Mouse (Mus musculus): ENCODE results near the gene Gm5142.

Gm5142 gene

GRCm38 (mm10) chr14:59178649-59179048, at the start of gene Gm5142:
Gene Gm5142, minus strand, starts transcription at chr14:59178749.
- DNase-seq: no peak

- DNase-seq: no peak
Observed at GRCm38 (mm10) chr14:59226240-59226639, 47.7 kb upstream of the Gm5142 start.

- no peak for DNase-seq
Observed at GRCm38 (mm10) chr14:59219241-59219640, 40.7 kb upstream of the Gm5142 start.

GRCm38 (mm10) chr14:59209816-59210215, 31.3 kb upstream of the Gm5142 start:
- DNase-seq: peak; percentile 43

- no peak for DNase-seq
Observed at GRCm38 (mm10) chr14:59209003-59209402, 30.5 kb upstream of the Gm5142 start.

- DNase-seq: no peak
Observed at GRCm38 (mm10) chr14:59205976-59206583, 27.5 kb upstream of the Gm5142 start.

GRCm38 (mm10) chr14:59205461-59205860, 26.9 kb upstream of the Gm5142 start:
- DNase-seq: no peak

GRCm38 (mm10) chr14:59201604-59202215, 23.2 kb upstream of the Gm5142 start:
- DNase-seq: no peak

GRCm38 (mm10) chr14:59200711-59201603, 22.4 kb upstream of the Gm5142 start, which contains the start of gene Rcbtb1:
Gene Rcbtb1, plus strand, starts transcription at chr14:59201209.
- DNase-seq: peak; percentile 95

GRCm38 (mm10) chr14:59186121-59186520, 7.6 kb upstream of the Gm5142 start:
- no peak for DNase-seq

GRCm38 (mm10) chr14:59185514-59185913, 7.0 kb upstream of the Gm5142 start:
- no peak for DNase-seq

- no peak for DNase-seq
Observed at GRCm38 (mm10) chr14:59182732-59183131, 4.2 kb upstream of the Gm5142 start.

GRCm38 (mm10) chr14:59157016-59157698, 21.4 kb downstream of the Gm5142 start:
- no peak for DNase-seq

- DNase-seq: no peak
Observed at GRCm38 (mm10) chr14:59155589-59155988, 23.0 kb downstream of the Gm5142 start.

- DNase-seq: no peak
Observed at GRCm38 (mm10) chr14:59142793-59143192, 35.8 kb downstream of the Gm5142 start, which contains the start of gene 1700129C05Rik. Gene 1700129C05Rik, minus strand, starts transcription at chr14:59142893.

GRCm38 (mm10) chr14:59114281-59114680, 64.3 kb downstream of the Gm5142 start:
- no peak for DNase-seq

Measured in cerebellum, adult 9-11 months (tissue).